Mouse (Mus musculus) frontal cortex, postnatal 36 days (tissue): ENCODE data around the gene Prss44.
"Not testable (repeated sequence)": the region's sequence is repeated elsewhere in the genome, so short reads cannot be mapped to it uniquely, and the experiment has no call there.

Source experiments
- DNase-seq, 2 experiments: peaks; one replicate each; pipeline ENCODE4 v3.0.0; 2022; ENCODE audit warnings: low spot score in 2 of 2

The Prss44 gene

DNA sequence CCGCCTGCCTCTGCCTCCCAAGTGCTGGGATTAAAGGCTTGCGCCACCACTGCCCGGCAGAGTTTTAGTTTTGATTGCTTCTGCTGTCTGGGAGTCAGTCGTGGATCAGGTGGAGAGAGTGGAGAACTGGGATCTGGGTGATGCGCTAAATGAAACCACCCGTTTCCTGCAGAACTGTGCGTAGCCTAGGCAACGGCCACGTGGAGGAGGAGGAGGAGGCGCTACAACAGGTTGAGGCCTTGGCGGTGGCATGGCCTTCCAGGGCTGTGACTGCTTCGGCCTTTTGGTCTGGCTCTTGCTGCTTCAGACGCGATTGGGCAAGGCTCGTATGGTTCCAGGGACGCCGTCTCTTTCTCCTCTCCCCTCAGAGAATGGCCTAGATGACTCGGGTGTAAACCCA is at the start of gene Prss44:
Gene Prss44, plus strand, starts transcription at position 206 of the 400 bp plus-strand sequence.
- DNase-seq, result no peak

GRCm38 (mm10) chr9:110772336-110772735 is 41.5 kb upstream of the Prss44 start:
- no peak for DNase-seq

- DNase-seq, result no peak
Observed at GRCm38 (mm10) chr9:110774403-110775268, 39.2 kb upstream of the Prss44 start.

- no peak for DNase-seq
Observed at GRCm38 (mm10) chr9:110775269-110776022, 38.3 kb upstream of the Prss44 start.

DNA sequence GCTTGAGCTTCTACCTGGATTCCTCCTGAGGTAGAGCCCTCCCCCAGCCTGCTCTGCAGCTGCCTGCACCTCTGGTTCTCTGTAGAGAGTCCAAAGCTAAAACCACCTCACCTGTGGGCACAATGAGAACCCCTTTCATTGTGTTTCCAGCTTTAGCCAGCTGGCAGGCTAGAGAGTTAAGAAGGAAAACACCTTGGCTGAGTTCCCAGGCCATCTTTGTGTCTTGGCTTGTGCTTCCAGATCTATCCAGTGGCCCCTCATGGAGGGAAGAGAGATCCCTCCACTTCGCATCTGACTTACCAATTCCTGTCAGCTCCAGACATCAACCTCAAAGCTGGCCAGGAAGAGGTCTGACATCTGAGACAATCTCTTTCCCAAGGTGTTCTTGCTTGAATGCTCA is 35.7 kb upstream of the Prss44 start:
- DNase-seq, result no peak

- DNase-seq, result no peak
Observed at GRCm38 (mm10) chr9:110778559-110778958, 35.2 kb upstream of the Prss44 start.

DNA sequence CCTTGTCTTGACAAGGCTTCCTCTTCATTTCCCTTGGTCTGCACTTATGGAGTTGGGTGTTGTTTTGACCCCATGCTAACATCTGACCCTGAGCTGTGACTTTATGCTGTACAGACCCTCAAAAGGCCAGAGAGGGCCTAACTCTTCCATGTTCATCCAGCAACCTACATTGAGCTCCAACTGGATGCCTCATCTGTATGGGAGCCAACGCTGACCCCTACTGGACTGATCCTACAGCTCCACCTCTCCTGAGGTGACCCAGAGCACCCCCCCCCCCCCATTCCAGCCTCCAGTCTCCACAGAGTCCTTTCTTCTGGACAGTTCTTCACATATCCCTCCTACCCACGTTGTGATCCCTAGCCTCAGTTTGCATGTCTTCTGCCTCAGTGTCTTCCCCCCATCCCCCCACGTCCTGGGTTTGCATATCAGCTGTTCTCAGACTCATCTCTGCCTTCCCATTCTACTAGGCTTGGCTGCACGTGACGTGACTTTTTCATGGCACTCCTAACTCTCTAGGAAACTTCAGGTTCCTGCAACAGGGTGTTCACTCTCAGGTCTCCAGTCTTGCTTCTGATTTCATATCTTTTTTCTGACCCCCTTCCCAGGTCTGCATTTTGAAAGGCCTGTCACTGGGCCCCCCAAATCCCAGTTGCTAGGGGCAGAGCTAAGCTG is 34.4 kb upstream of the Prss44 start:
- no peak for DNase-seq

- peak; percentile 93 to 94 for DNase-seq
Observed at GRCm38 (mm10) chr9:110781256-110781721, 32.5 kb upstream of the Prss44 start.

DNA sequence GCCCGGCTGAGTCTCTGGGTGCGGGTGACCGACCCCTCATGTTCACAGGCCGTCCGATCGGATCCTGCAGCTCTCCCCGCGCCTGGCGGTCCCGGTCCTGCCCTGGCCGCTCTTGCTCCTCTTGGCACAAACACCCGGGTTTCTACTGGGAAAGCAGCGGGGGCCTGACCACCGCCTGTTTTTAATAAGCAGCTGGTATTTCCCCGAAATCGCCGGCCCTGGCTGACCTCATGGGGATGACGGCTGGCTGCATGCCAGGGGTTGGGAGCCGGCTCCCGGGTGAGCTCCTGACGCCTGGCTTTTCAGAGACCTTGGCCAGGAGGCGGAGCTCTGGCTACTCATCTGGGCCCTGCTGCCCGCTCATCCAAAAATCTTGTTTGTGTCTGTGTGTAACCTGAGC is 32.1 kb upstream of the Prss44 start:
- DNase-seq, result peak; percentile 64 to 78

DNA sequence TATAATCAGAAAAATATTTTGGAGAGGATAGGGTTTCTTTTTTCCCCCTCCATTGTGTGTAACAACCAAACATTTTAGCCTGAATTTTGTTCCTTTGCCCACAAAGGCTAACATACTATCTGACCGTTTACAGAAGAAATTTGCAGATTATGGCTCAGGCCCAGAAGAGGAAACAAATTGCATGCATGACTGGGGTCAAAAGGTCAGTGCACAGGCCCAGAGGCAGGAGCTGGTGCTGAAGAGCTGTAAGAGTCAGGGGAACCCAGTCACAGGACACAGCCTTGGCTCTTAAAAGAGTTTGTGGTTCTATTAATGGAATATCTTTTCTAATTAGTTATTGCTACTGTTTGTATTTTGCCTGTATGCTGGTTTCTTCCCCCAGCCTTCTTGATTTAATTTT is 30.2 kb upstream of the Prss44 start:
- no peak for DNase-seq

DNA sequence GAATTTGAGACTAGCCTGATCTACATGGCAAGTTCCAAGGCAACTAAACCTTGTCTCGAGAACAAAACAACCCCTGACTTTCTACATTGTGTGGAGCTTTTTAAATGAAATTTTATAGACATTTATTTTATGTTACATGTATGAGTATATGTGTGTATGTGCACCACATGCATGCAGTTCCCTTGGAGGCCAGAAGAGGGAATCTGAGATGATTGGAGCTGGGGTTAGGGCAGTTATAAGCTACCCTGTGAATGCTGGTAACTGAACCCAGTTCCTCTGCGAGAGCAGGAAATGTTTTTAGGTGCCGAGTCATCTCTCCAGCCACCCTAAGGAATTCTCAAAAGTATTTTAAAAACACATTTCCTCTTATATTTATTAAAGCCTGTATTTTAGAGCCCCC is 25.6 kb upstream of the Prss44 start:
- DNase-seq, result no peak

DNA sequence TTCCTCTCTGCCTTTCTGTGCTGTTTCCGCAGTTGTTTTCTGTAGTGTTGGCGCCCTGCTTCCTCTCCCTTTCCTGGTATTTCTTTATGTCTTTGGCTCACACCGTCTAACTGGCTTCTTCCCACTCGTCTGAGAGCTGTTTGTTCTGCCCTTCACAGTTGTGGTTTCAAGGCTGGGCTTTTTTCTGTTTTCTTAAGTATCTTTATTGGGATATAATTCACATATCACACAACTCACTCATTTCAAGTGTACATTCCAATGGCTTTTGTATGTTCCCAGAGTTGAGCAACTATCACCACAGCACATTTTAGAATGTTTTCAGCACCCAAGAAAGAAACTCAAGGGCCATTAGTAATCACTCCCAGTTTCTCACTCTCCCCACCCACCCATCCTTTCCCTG is 23.3 kb upstream of the Prss44 start:
- DNase-seq, result no peak

DNA sequence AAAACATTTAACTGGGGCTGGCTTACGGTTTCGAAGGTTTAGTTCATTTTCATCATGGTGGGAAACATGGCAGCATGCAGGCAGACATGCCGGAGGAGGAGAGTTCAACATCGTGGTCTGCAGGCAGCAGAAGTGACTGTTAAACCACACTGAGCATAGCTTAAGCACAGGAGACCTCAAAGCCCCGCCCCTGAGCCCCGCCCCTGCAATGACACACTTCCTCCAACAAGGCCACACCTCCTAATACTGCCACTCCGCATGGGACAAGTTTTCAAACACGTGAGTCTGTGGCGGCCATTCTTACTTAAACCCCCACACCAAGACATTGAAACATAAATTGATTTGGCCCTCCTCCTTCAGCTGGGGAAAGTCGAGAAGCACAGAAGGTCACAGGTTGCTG is 16.8 kb upstream of the Prss44 start:
- no peak for DNase-seq

GRCm38 (mm10) chr9:110797866-110798265 is 15.9 kb upstream of the Prss44 start, which contains the start of gene Prss42:
Gene Prss42 (plus strand): TSS chr9:110798166.
- no peak for DNase-seq

DNA sequence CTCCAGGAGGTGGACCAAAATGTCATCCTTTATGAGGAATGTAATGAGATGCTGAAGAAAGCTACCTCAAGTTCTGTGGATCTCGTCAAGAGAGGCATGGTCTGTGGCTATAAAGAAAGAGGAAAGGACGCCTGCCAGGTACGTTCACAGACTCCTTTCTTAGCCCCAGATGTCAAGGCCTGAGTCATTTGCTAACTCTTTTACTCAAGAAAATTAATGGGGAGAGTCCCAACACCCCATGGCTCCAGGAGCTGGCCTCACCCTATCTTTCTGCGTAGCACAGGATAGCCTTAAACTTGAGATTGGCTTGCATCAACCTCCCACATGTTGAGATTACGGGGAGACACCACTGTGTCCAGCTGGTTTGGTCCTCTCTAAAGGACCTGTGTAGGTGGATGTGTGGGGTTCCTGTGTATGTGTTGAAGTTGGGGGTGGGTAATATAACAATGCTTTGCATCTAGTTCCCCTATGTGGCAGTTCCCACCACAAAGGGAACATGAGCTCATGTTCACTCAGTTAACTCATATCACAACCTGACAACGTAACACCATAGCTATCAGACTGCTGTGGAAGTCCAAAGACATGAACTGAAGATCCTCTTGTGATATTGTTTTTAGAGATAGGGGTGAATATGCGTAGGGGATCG is 12.8 kb upstream of the Prss44 start:
- DNase-seq, result no peak

DNA sequence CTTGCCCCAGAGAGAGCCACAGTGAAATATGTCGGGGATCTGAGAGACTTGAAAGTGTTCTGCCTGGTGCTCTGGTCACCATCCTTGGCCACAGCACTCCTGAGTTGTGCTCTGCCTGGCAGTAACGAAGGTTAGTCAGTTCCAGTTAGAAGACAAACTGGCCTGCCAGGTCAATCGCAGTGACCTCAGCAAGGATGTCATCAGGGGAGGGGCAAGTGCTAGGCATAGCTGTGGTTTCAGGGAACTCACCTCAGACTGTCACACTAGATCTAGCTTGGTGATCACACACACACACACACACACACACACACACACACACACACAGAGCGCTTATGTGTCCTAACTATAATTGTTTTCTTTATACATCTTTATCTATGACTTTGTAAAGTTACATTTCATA is 10.5 kb upstream of the Prss44 start:
- no peak for DNase-seq

DNA sequence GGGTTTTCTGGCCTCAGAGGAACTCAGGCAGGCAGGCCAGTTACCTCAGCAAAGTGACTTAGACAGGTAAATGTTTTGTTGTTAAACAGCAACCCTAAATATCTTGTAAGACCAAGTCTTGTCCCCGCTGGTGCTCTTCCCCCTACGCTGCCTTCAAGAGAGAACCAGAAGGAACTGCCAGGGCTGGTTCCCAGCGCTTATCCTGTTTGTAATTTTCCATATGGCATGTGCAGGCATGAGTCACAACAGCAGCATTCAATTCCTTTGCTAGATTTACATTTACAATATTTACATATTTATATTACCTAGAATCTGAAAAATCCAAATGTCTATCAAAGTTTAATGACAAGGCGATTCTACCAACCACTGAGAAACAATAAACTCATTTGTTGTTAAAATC is 3.7 kb upstream of the Prss44 start:
- peak; percentile 5 to 18 for DNase-seq

GRCm38 (mm10) chr9:110820546-110820945 is 6.8 kb downstream of the Prss44 start:
- not testable (repeated sequence) for DNase-seq

DNA sequence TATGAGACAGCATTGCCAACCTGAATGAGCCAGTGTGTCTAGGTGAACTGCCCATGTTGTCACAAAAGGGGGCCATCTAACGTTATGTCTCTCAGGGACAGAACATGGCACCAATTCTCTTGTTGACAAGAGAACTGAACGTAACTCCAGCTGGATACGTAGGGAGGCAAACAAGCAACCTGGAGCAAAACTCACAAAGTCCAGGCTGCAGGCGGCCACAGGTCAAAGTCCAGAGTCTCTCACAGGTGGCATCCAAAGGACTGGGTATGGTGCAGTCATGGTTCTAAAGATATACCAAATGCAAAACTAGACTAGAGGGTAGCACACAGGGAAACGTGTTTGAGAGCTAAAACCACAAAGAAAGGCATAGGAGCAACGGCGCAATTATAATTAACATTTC is 7.6 kb downstream of the Prss44 start:
- DNase-seq, result no peak

DNA sequence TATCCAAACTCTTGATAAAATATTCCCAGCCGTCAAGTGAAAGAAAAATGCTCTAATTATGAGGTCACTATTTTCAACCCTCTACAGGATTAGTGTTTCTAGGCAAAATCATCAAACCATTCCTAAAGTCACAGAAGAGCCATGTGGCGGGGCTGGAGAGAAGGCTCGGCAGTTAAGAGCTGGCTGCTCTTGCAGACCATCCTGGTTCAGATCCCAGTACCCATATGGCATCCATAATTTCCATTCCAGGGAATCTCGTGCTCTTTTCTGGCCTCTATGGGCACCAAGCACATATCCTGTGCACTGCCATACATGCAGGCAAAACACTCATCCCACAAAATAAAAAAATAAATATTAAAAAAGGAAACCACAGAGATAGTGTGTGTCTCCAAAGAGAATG is 11.6 kb downstream of the Prss44 start:
- no peak for DNase-seq

GRCm38 (mm10) chr9:110825832-110826231 is 12.0 kb downstream of the Prss44 start:
- no peak for DNase-seq

DNA sequence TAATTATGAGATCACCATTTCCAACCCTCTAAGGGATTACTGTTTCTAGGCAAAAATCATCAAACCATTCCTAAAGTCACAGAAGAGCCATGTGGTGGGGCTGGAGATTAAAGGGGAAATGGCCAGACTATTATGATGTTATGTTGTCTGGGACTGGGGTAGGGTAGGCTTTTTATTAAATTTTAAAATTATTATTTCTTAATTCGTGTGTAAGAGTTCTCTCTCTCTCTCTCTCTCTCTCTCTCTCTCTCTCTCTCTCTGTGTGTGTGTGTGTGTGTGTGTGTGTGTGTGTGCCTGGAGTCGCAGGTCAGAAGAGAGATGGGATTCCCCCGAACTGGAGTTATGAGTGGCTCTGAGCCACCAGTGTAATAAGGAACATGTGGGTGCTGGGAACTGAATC is 12.6 kb downstream of the Prss44 start, which contains the start of gene Prss43:
Gene Prss43, plus strand, starts transcription at position 301 of the 400 bp plus-strand sequence.
- DNase-seq, result no peak
